Mouse (Mus musculus): ENCODE data around the gene Retreg1.

GRCm38 (mm10) chr15:25847576-25848168 lies 4.7 kb downstream of the Retreg1 start:
- no peak for TF ChIP-seq CTCF (IDR thresholded peaks at IDR 0.05; ENCODE audit: extremely low read depth, insufficient read depth, low read length)
- no peak for TF ChIP-seq POLR2A (IDR thresholded peaks at IDR 0.05; ENCODE audit: extremely low read depth, insufficient read depth, low read length)

Data from cortical plate, adult 2 months (tissue).